Mouse (Mus musculus) forebrain, embryonic 10.5 days (tissue): ENCODE measurements at regions not wholly inside any gene's neighbourhood (a gene's known extent, or its start where the extent isn't known, plus 50 kb on each side); places are given as distances from the start of the nearest gene placed in this dataset.

Experiments
- DNase-seq: peaks from one replicate; pipeline ENCODE4 v3.0.0-alpha.2; 2017; ENCODE audit warnings: low spot score; ENCODE audit errors: extremely low spot score
- H3K27ac ChIP-seq: fragments of 300-500 bp; sonication (generic); 2 replicates; pipeline ENCODE4 v1.5.1; 2016; ENCODE audit warnings: mild to moderate bottlenecking
- H3K27me3 ChIP-seq: fragments of 300-500 bp; sonication (generic); 2 replicates; pipeline ENCODE4 v1.6.1; 2016; ENCODE audit warnings: mild to moderate bottlenecking; ENCODE audit not compliant: poor library complexity, severe bottlenecking
- H3K36me3 ChIP-seq: fragments of 300-500 bp; sonication (generic); replicated peaks from 2 replicates; pipeline ENCODE4 v1.6.1; 2016; ENCODE audit warnings: mild to moderate bottlenecking, moderate library complexity
- H3K4me1 ChIP-seq: fragments of 300-500 bp; sonication (generic); 2 replicates; pipeline ENCODE4 v1.6.1; 2016
- H3K4me3 ChIP-seq: fragments of 300-500 bp; sonication (generic); 2 replicates; pipeline ENCODE4 v1.5.1; 2016; ENCODE audit warnings: mild to moderate bottlenecking, moderate library complexity
- H3K9me3 ChIP-seq: fragments of 300-500 bp; sonication (generic); 2 replicates; pipeline ENCODE4 v1.6.1; 2016; ENCODE audit warnings: mild to moderate bottlenecking, moderate library complexity
- WGBS: fragments of 180-500 bp; shearing (Covaris S2); methylation state at CpG from one replicate; pipeline ENCODE4 v1.1.7; 2016; 5-methylcytosine and 5-hydroxymethylcytosine counted together

DNA sequence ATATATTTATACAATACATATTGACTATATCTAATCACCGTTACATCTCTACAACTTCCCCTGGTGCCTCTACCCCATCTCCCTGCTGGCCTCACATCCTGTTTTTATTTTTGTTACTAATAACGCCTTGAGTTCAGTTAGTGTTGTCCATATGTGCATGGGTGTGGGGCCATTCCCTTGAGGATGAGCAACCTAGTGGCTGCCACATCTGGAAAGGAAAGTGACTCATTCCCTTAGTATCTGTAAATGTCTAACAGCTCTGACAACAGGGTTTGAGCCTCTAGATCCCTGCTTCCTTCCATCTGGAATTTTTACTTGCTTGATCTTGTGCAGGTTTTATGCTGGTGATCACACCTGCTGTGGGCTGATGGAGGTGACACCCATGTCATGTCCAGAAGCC lies 333.2 kb upstream of the Mctp2 start:
- Histone ChIP-seq H3K9me3 (no peaks in the 10 kb centered on the region), H3K4me1 (no peaks in the 10 kb centered on the region), H3K27me3 (no peaks in the 10 kb centered on the region), H3K4me3 (no peak overlapping the region), H3K27ac (no peak overlapping the region), H3K36me3 (no peaks in the 10 kb centered on the region)
- WGBS = 79% methylated on average over 2 of the region's 2 CpGs
- DNase-seq = no peak

DNA sequence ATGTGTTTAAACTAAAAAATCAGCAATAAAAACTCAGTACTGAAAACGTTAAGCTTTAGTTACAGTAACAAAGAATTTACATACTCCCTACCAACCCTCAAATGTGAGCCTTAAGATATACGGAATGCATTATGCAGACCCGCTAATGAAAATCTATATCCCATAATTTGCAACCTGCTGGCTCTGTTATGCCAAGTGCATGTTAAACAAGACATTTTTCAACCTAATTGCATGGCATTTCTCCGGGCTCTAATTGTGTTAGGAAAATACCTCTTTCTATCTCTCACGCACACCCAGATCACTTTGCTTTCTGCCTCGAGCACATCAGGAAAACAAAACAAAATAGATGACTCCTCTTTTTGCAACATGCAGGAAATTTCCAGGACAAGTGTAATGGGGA lies 368.6 kb upstream of the Mctp2 start:
- 86% methylated on average over 6 of the region's 6 CpGs for WGBS
- DNase-seq = no peak

DNA sequence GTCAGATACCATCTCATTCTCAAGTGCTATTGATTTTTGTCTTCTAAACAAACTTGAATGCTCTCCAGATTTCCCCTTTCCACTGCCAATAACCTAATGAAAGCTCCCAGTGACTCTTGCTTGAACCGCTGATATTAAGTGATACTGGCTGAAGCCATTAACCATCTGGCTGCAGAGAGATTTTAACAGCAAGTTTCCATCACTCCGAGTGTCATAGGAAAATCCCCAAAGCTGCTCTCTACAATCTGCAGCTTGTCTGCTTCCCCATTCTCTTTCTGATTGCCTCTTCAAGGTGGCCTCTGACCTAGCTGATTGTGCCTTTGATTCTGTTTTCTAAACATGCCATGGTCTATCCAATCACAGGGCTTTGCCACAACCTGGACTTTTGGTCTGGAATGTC lies 379.4 kb upstream of the Mctp2 start:
- Histone ChIP-seq H3K36me3 (no peaks in the 10 kb centered on the region), H3K4me1 (peaks cover 9% of the 10 kb centered on the region; the same call in 1 of the 2 replicates), H3K27me3 (0 out of 2 replicates have a peak, but pooled peaks cover 4% of the 10 kb centered on the region), H3K4me3 (no peak overlapping the region), H3K9me3 (no peaks in the 10 kb centered on the region), H3K27ac (no peak overlapping the region)
- no peak for DNase-seq
- 65% methylated on average over 2 of the region's 2 CpGs for WGBS

More for the DNA sequence above, 368.6 kb upstream of the Mctp2 start:
- H3K27ac ChIP-seq = no peak overlapping the region
- H3K27me3 ChIP-seq = no peaks in the 10 kb centered on the region
- no peaks in the 10 kb centered on the region for H3K4me1 ChIP-seq
- H3K36me3 ChIP-seq = no peaks in the 10 kb centered on the region
- no peaks in the 10 kb centered on the region for H3K9me3 ChIP-seq
- no peak overlapping the region for H3K4me3 ChIP-seq

DNA sequence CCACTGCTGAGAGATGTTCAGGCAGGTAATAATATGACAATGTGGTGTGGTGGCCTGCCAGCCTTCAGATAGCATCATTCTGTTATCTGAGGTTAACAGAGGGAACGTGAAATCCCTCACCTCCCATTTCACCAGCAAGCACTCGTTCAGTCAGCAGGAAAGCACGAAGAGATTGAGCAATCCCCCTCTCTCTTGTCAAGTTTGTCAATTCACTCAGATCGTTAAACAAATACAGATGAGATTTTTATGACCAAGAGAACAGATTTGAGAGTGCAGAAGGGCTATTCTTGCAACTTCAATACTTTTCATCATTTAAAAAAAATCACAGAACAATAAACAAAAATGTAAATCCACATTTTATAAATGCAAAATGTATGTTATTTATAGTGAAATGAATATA lies 380.9 kb upstream of the Mctp2 start:
- 78% methylated on average over 4 of the region's 4 CpGs for WGBS
- DNase-seq = no peak

DNA sequence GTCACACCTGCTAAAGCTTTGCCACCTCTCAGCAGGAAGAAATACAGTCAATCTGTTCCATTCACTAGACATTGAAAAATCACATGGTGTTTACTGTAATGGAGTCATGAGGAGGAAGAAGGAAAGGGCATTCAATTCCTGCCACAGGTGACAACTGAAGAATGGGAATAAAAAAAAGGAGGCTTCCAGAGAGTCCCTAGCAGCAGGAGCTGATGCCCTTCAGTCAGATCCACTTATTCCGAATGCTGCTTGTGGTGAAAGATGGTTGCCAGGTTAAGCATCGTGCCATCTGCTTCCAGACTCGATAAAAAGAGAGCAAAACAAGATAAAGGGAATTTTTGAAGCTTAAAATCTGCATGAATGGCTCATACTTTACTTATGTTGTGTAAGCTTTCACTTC lies 385.0 kb upstream of the Mctp2 start:
- 88% methylated on average over 3 of the region's 3 CpGs for WGBS
- DNase-seq = no peak

More for the DNA sequence above, 380.9 kb upstream of the Mctp2 start:
- H3K27ac ChIP-seq = no peak overlapping the region
- H3K4me1 ChIP-seq = peaks cover 9% of the 10 kb centered on the region; the same call in 1 of the 2 replicates
- H3K27me3 ChIP-seq = 0 out of 2 replicates have a peak, but pooled peaks cover 4% of the 10 kb centered on the region
- no peak overlapping the region for H3K4me3 ChIP-seq
- no peaks in the 10 kb centered on the region for H3K9me3 ChIP-seq
- no peaks in the 10 kb centered on the region for H3K36me3 ChIP-seq

DNA sequence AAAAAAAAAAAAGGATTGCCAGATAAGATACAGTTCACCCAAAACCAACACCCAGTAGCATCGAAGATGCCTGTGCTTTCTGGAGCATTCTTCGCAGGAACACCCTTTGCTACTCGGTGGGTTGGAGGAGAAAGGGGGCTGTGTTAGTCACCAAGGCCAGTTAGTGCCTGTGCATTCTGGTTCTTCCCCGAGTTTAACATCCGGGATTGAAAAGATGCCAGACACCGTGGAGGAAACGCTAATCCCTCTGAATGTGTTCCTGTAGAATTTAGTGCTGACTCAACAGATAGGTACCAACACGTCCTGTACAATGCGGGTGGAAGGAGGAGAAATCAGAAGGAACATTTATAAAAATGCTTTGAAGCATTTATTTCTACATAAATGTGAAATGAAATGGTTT lies 385.5 kb upstream of the Mctp2 start:
- no peaks in the 10 kb centered on the region for H3K27me3 ChIP-seq
- 89% methylated on average over 9 of the region's 9 CpGs for WGBS
- H3K4me1 ChIP-seq = no peaks in the 10 kb centered on the region
- no peak overlapping the region for H3K4me3 ChIP-seq
- H3K27ac ChIP-seq = no peak overlapping the region
- DNase-seq = no peak
- no peaks in the 10 kb centered on the region for H3K36me3 ChIP-seq
- H3K9me3 ChIP-seq = no peaks in the 10 kb centered on the region

More for the DNA sequence above, 385.0 kb upstream of the Mctp2 start:
- Histone ChIP-seq H3K4me3 (no peak overlapping the region), H3K9me3 (no peaks in the 10 kb centered on the region), H3K27me3 (no peaks in the 10 kb centered on the region), H3K4me1 (no peaks in the 10 kb centered on the region), H3K36me3 (no peaks in the 10 kb centered on the region), H3K27ac (no peak overlapping the region)

DNA sequence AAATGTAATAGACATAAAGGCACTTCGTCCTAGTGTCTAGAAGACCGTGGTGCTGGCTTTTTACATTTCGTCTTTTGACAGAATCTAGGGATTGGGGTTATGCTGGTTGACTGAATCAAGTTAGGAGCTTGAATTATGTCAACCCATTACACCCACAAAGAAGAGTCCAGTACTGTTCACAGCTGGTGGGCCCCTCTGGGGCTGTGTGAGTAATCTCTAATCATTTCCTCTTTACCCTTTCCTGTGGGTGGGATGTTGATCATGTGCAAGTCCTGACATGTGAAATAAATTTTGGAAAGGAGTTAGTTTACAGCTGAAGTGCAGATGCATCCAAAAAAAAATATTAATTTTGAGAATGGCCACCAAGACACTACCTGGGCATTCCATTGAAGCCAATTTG lies 390.3 kb upstream of the Mctp2 start:
- DNase-seq = no peak
- Histone ChIP-seq H3K4me3 (no peak overlapping the region), H3K27ac (no peak overlapping the region), H3K27me3 (no peaks in the 10 kb centered on the region), H3K9me3 (no peaks in the 10 kb centered on the region), H3K4me1 (no peaks in the 10 kb centered on the region), H3K36me3 (no peaks in the 10 kb centered on the region)
- 82% methylated on average over 3 of the region's 3 CpGs for WGBS

DNA sequence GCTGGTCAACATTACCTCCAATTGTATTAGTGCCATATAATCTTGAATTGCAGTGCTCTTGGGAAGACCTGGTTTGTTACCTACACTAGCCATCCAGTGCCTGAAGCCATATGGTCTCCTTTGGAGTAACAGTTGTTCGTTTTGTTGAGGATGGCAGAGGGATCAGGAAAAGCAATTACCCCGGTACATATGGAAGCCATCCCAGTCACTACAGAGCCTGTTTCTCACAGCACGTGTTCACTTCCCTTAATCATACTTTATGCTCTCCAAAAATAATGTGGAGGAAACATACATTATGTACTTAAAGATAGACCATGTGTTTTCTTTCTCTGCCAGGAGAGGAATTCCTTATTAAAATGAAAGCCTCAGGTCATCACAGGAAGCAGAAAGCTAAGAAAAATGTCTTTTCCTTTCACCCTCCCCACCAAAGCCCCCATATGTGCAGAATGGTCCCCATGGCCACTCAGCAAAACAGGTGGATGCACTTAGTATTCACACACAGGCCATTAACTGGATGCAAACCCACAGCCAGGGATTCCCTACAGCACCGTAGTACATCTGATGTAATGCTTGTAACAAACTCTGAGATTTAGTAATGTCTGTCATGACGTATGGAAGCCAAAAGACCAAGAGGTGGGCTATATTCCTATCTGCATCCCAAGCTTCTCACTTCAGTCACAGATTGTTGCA lies 397.4 kb upstream of the Mctp2 start:
- WGBS = 88% methylated on average over 5 of the region's 5 CpGs
- Histone ChIP-seq H3K9me3 (no peaks in the 10 kb centered on the region), H3K27me3 (no peaks in the 10 kb centered on the region), H3K4me3 (no peak overlapping the region), H3K27ac (no peak overlapping the region), H3K4me1 (no peaks in the 10 kb centered on the region), H3K36me3 (no peaks in the 10 kb centered on the region)
- no peak for DNase-seq

DNA sequence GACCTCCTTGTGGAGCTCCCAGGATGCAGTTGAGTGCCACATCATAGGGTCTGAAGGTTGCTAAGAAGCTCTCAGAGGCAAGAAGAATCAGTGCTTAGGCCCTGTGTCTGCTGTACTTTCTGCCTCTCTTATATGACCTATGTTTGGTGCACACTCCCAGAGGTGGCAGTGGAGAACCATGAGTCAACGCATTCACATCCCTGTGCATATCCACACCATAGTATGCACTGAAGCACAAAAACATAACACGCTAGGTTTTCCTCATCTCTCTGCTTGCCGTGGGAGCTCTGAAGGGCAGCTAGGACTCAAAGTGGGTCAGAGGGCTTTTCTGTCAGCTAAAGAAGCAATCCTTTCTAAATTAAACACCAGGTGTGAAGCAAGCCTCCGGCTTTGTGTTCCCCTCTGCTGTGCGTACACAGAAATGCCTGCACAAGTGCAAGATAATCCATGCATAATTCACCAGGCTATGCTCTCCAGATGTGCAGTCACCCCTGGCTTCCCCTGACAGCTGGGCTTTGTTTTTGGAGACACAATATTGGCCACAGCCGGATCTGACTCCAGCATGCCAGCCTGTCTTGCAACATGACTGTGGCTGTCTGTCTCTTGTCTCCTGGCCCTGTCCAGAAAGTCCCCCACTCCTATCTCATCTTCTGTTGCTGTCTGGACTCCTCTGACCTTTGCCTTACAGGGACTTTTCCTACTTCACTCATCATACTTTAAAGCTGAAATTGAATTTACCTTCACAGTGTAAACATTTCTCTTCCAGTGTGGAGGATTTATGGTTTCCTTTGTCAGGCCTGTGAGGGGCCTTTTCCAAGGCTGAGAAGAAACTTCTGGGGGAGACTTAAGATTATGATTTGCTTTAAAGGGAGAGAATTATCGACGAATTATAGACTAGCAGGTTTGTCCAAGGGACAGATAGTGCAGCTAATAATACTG lies 405.1 kb upstream of the Mctp2 start:
- 71% methylated on average over 8 of the region's 8 CpGs for WGBS
- no peaks in the 10 kb centered on the region for H3K27me3 ChIP-seq
- no peak for DNase-seq
- no peak overlapping the region for H3K4me3 ChIP-seq
- H3K36me3 ChIP-seq = no peaks in the 10 kb centered on the region
- H3K27ac ChIP-seq = peak overlapping the region; percentile 26
- peaks cover 10% of the 10 kb centered on the region for H3K4me1 ChIP-seq
- H3K9me3 ChIP-seq = no peaks in the 10 kb centered on the region

DNA sequence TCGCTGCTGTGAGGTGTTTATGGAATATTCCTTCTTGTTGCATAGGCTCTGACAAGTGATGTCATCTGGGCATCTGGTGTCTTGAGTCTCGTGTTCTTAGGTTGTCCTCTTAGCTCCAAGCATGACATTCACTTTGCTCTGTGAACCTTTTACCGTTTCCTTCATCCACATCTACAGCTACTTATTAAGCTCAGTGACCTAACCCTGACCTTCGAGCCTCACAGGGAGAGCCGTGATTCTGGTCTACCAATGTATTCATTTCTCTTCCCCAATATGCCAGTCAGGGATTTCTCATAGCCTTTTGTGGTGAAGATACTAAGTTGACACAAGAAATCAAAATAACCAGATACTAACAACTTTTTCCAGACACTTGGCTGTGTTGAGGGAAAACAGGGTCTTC lies 409.0 kb upstream of the Mctp2 start:
- H3K27ac ChIP-seq = no peak overlapping the region
- peaks cover 10% of the 10 kb centered on the region for H3K4me1 ChIP-seq
- no peaks in the 10 kb centered on the region for H3K27me3 ChIP-seq
- no peak for DNase-seq
- 74% methylated on average over 5 of the region's 5 CpGs for WGBS
- H3K4me3 ChIP-seq = no peak overlapping the region
- no peaks in the 10 kb centered on the region for H3K9me3 ChIP-seq
- no peaks in the 10 kb centered on the region for H3K36me3 ChIP-seq

DNA sequence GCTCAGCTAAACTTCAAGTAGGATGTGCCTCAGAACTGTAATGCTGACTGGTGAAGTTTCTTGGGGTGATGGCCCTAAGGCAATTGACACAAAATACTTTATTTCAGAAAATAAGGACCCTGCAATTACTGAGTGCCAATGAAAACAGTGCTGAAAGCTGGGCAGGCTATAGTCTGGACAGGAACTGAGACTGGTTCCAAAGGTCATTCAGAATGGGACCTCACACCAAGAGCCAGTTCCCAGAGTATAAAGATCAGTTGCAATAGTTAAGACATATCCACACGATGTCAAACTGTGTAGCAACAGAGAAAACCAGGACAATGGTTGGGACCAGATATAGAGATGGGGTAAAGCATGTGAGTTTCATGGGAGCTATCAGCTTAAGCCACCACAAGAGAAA lies 409.6 kb upstream of the Mctp2 start:
- Histone ChIP-seq H3K36me3 (no peaks in the 10 kb centered on the region), H3K27me3 (no peaks in the 10 kb centered on the region), H3K4me1 (peaks cover 8% of the 10 kb centered on the region), H3K9me3 (no peaks in the 10 kb centered on the region), H3K27ac (no peak overlapping the region), H3K4me3 (no peak overlapping the region)
- 85% methylated on average over 1 of the region's 1 CpGs for WGBS
- no peak for DNase-seq

DNA sequence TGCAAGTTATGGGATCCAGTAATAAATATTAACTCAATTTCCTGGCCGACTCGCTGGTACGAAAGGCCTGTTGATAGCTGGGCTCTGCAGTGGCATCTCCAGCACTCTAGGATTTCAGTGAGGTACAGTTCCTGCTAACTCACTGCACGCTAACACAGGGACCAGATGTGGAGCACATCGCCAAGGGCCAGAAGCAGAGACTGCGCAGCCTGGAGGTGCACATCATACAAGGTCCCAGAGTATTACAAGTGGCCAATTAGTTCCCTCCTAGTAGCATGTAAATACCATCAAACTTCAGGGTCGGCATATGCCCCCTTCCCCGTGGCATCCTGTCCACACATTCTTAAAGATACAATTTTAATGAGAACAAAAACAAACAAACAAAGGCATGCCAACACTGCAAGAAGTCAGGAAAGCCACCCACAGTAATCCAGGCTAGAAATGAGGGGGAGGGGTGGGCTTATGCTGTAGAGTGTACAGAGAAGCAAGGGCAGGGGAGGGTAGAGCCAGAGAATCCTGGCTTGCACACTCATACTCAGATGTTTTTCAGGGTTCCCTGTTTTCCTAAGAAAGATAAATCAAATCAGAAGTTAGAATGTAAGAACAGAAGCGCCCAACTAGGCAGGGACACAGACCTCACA lies 419.9 kb upstream of the Mctp2 start:
- no peak for DNase-seq
- Histone ChIP-seq H3K4me3 (no peak overlapping the region), H3K9me3 (no peaks in the 10 kb centered on the region), H3K27ac (no peak overlapping the region), H3K4me1 (peaks cover 6% of the 10 kb centered on the region), H3K36me3 (no peaks in the 10 kb centered on the region), H3K27me3 (no peaks in the 10 kb centered on the region)
- WGBS = 71% methylated on average over 9 of the region's 9 CpGs

DNA sequence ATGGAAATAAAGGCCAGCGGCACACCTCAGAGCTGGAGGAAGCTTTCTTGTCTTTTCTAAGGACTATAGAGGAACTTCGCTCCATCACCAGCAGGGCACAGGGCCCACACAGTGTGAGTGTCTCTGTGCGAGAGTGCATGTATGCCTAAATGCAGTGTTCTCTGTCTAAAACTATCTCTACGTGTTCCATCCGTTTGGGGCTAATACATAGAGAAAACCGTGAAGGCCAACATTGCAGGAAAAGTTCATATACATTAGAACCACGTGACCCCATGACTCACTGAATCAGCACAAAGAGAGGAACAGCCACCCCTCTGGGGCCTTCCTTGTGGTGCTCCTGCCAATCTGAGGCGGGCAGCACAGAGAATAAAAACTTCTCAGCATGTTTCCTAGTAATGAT lies 431.4 kb upstream of the Mctp2 start:
- WGBS = 68% methylated on average over 8 of the region's 8 CpGs
- DNase-seq = no peak
- H3K9me3 ChIP-seq = no peaks in the 10 kb centered on the region
- no peaks in the 10 kb centered on the region for H3K27me3 ChIP-seq
- H3K36me3 ChIP-seq = no peaks in the 10 kb centered on the region
- H3K27ac ChIP-seq = no peak overlapping the region
- no peak overlapping the region for H3K4me3 ChIP-seq
- H3K4me1 ChIP-seq = peaks cover 14% of the 10 kb centered on the region
